Mouse (Mus musculus) gastrocnemius, adult 18-20 months (tissue): ENCODE results near the gene Itpr1. TPM values are rescaled to one million over a fixed set of nuclear protein-coding genes. Genes with fewer than 3 reads are reported as not detected.

ENCODE experiments used
- DNase-seq: peaks from one replicate; pipeline ENCODE4 v3.0.0; 2021; ENCODE audit warnings: low spot score
- total RNA-seq, 2 experiments: library from RNA; stranded (reverse); gene quantifications; 2 replicates each; pipeline ENCODE4 v1.2.3; 2021

Itpr1 gene
- total RNA-seq, 2 experiments from 2014 or later = 15.1 to 20.0 TPM

DNA sequence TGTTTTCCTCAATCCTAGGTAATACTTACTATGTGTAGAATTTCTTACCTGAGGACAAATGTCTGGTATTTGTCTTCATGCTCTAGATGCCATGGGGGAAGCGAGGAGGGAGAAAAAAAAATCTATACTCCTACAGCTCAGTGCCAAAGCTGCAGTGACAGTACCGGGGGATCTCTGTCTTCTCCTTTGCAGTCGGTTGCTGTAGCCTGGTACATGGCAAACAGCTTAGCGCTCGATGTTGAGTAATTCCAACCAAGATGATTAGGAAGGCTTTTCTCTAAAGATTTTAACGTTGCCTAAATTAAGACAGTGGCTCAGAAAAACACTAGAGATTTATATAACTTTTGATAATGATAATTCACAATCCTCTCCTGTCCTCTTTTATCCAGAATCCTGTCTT is 221.9 kb downstream of the Itpr1 start:
- no peak for DNase-seq

DNA sequence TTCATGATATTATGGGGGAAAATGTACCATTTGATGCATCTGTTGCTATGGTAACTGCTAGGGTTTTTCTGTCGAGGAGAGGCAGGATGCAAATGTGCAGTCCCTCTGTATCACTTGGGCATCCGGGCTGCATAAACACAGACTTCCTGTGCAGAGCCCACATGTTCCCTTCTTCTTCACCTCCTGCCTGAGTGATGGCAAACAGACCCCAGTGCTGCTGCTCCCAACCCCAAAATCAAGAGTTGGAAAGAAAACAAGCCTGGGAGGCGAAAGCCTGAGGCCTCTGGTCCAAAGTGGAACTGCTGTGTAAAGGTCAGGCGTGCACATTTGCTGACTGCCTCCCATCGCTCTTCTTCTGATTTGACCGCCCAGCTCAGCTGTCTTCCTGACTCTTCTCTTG is 222.6 kb downstream of the Itpr1 start:
- no peak for DNase-seq

DNA sequence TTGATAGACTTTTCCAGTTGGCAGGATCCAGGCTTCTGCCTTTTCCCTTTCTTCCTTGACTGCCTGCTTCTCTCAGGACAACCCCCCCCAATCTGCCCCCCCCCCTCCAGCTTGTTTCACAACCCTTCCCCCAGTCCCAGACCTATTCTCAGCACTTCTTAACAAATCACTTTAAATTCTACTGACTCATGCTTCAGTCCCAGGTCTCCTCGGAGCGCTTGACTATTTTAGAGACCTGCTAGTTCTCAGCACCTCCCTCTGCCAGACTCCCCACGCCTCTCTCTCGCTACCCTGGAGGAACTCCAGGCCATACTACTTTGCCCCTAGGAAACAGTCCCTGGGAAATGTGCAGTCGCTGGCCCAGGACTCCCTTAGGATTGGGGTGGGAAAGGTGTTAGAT is 223.7 kb downstream of the Itpr1 start:
- peak; percentile 30 for DNase-seq

DNA sequence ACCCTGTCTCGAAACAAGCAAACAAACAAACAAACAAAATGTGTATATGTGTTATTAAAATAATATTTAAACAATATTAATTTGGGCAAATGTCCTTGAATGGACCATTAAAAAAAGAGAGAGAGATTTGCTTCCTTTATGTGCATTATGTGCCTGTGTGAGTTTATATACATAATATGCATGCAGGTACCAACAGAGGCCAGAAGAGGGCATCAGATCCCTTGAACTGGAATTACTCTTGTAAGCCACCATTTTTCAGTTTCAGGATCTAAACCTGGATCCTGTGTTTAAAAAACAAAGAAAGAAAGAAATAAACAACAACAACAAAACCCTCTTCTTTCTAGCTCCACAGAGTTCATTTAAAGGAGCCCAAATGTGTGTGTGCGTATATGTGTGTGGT is 228.4 kb downstream of the Itpr1 start:
- no peak for DNase-seq

DNA sequence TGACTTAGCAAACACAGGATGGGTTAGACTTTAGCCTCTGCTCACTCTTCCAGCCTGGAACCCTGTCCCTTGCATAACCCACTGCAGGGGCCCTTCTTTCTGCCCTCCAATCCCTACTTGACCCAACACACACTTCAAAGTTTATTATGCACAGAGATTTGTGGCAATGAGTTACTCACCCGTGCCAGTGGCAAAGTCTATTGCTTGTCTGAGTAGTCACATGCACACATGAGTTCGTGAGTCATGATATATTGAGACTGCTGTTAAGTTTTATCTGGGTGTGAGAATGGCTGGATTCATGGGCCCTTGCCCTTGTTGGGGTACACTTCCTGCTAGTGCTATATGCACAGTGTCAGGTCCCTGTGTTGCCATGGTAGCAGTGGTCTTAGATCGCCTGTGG is 229.4 kb downstream of the Itpr1 start:
- no peak for DNase-seq

DNA sequence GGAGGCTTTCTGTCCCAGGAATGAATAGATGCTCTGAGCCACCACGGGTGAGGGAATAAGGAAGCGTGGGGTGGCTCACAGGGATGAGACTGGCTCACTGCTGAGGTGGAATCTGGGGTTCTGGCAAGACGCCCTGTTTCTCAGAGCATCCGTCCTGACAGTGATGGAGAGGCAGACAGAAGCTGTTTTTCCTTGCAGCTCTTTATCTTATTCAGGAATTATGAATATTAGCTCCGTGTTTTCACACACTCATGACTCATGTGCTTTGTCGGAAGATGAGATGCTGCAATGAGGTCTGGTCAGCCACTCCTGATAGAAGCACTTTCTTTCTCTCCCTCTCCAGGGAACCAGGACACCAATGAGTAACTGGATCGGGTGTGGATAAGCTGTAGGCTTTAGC is 231.5 kb downstream of the Itpr1 start:
- DNase-seq = no peak

DNA sequence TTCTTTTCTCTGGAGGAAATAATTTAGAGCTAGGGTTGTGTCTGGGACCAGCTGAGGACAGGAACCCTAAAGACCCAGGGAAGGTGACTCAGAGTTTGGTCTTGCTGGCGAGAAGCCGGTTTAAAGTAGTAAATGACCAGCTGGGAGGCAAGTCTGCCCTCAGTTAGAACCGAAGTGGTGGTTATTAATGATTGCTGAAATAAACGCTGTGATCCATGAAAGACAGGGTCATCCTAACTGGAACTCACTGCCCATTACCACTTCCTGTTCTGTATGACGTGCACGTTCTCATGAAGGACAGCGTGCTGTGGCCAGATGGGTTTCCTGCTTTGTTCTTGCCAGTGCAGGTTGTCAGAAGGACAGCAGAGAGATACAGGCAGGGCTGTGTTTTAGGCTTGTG is 232.1 kb downstream of the Itpr1 start:
- DNase-seq = no peak

DNA sequence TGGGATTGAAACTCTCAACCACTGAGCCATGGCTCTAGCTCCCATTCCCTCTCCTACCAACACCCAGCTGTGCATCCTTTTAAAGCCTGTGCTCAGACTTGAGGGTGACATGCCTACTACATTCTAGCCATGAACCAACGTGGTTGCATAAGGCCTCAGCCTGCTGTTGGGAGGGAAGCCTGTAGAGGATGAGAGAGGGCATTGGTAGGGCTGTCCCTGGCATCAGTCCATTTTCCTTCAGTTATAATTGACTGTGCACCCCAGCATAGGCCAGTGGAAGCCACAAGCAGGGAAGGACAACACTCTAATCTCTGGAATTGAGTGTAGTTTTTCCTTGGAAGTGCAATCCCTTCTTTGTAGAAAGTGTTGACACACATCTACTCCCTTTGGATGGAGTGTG is 233.9 kb downstream of the Itpr1 start:
- no peak for DNase-seq

DNA sequence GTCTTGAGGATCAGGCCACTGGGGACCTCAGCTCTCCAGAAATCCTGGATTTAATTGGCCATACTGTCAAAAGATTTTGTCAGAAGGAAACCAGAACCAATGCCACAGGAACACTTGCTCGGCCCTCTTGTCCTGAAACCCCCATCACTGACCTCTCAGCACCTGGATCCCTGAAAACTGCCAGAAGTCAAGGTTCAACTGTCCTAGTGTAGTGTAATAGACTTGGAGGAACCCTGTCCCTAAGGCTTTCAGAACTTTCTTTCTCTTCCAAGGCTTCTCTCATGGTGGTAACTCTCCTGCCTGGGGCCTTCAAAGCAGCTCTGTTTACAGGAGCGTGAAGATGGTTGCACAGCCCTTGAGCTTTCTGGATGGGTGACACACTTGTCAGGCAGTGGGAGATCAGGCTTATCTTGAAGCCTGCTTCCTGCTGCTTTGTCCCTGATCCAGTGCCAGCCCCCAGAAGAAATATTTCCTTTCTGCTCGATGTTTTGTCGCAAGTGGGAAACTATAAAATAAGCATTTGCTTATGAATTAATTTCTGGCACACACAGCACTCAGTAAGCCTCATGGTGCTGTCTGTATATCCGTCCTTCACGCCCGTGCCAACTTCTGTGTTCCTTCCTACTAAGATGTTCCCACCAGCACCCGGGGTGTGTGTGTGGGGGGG is 234.4 kb downstream of the Itpr1 start:
- DNase-seq = no peak

DNA sequence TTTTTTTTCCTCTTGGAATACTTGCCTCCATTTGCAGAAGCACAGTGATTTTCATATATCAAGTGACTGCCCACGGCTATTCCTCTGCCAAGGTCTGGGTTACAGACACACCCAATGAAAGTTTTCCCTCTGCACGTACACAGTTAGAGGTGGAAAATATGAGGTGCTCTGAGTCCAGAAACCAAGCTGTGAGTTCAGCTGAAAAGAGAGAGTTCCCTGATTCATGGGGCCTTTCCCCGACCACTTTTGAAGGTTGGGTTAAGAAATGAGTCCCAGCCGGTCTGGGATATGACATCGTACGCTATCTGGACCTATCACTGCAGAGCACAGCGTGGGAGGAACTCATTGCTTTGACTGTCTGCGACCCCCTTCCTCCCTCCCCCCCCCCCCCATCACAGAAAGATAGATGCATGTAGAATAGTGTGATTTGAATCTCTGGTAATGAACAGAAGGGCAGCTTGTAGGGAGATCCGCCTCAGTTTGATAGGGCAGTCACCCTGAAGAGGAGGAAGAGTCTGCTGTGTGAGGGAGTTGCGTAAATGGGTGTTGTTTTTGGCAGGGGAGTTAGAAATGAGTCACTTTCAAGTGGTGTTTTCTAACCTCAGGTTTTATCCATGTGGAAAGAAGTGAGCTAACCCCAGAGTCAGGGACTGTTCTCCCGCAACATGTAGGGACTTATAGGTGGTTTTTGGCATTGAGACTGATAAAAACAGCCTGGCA is 235.3 kb downstream of the Itpr1 start:
- peak; percentile 66 for DNase-seq

DNA sequence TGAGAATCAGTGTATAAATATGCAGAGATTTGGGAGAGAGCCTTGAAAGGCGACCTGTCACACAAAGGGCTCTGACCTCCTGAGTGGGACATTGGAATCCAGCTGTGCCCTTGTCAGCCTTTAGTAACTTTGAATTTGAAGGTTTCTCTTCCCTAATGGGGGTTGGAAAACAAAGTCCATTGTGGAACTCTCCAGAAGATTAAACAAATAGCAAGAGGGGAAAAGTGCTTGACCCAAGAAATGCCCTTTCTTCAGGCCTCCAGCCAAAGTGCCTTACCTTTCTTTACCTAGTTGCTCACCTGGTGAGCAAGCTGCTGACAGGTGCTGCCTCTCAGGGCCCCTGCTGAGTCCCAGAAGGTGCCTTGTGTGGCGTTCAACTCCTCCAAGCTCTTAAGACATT is 236.0 kb downstream of the Itpr1 start:
- DNase-seq = no peak

DNA sequence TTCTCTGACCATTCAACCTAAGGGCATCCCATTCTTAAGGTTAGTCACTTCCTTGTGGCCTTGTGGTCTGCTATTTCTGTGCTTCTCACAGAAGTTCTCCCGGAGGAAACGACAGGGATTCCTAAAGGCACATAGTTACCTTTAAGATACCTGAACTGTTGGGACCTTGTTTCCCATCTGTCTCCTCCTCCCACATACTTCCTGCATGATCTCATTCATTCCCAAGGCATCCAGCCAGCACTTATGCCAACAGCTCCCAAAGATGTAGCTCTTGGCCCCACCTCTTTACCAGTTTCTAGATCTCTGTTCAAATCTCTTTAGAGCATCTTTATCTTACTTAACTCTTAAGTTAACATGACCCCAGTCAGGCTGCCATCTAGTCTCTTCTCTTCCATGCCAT is 238.6 kb downstream of the Itpr1 start:
- DNase-seq = no peak

DNA sequence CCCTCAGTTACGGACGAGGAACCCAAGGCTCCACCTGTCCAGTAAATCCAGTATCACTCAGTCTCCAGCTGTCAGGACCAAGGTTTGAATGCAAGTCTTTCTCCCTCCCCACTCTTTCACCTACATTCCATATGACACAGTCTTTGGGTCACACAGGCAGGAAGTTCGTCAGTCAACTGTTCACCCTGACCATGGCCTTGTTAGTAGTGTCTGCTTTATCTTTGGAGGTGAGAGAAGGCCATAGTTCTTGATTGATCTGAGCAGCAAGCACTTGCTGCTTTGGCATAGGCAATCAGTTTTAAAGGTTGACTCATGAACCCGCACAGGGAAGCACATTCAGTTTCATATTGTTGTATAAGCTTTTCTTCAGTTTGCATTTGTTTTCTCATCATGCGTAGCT is 240.7 kb downstream of the Itpr1 start:
- DNase-seq = no peak

DNA sequence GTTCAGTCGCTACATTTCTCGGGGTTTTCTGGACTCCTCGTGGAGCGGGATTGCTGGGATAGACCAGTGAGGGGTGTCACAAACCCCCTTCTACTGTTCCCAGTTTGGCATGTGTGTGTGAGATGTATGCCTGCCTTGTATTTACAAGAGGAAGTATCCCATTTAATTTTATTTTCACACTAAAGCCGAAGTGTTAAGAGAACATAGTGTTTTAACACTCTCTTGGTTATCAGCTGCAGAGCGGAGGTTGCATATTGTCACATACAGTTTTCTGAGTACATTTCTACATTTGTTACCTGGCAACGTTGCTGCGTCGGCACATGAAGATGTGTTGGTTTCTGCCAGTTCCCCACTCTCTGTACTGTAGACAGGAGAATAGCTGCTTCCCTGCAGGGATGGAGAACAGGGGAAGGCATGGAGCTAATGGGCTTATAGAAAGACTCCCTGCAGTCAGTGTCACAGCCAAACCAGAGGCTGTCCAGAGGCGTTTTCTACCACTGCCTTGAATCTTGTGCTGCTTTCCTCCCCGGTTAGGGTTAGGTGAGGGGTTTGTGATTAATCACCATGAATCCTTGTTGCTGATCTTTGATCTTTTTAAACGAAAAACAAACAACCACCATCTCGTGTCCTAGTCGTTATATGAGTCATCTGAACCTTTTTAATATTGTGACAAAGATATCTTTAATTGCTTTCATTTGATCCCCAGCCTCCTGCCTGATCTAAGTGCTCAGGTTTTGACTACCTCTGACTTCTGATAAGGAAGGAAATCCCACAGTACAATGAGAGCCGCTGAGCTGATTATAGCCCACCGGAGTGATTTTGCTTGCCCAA is 241.4 kb downstream of the Itpr1 start:
- DNase-seq = no peak

DNA sequence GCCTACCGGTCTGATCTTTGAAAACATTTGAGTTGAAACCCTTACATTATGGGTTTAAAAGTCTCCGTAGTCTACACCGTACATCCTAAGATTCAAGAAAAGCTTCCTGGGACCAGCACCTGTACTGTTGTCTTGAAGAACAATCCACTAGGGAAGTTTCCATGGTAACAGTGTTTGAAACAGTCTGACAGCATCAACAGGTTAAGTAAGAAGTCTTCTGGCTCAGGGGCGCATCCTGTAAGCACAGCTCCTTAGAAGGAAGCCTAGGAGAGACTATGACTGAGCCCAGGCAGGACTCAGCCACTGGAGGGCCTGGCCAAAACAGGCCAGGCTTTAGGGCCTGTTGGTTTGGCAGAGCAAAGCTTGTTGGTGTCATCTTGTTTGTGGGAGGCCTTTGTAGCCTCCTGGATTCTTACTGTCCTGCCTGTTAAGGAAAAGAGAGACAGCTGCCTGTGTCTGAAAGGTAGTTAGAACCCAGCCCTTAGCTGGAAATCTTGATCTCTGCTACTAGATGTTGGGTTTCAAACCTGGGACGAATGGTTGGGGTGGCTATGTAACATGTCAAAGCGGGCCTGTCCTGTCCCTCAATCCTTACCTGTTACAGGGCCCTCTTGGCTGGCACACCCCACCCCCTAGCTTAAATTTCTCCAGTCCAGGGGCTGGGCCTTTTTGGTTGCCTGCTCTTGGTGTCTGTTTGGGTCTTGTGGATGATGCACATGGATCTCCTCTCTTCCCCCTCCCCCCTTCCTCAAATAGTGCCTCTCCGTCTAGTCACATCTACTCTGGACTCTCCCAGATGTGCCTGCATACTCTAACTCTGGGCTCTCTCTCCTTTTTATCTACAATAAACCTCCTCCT is 242.3 kb downstream of the Itpr1 start:
- no peak for DNase-seq

DNA sequence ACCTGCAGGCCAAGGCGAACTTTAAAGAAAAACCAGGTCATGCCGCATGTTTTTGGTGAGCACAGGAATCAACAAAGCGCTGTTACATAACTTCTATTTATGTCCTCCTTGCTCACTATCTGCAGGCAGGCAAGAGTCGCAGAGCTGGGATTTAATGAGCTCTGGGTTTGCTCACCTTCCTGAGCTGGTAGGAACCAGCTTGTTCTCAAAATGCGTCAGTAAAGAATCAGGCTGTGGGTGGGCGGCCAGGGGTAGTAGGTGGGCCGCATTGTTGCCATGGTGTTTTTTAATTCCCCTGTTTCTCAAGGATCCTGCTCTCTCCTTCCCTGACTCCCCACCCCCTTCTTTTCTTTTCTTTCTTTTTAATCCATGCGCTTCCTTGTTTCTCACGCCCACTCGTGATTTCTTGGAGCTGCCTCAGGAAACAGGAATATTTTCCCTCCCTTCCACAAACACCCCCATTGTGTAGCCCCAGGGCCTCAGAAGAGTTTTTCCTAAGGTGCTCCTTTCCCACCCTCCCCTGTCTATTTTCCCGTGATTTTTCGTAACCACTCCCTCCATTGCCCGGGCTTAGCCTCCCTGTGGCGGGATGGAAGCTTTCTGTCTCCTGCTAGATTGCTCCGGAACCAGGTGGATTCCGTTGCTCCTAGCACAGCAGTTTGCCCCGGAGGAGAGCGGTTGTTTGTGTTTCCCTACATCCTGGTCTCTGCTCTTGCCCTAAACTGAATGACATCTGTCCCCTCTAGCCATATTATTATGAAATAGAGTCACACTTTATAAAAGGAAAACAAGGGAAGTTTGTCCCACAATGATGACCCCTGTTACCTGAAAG is 243.6 kb downstream of the Itpr1 start:
- peak; percentile 54 for DNase-seq

DNA sequence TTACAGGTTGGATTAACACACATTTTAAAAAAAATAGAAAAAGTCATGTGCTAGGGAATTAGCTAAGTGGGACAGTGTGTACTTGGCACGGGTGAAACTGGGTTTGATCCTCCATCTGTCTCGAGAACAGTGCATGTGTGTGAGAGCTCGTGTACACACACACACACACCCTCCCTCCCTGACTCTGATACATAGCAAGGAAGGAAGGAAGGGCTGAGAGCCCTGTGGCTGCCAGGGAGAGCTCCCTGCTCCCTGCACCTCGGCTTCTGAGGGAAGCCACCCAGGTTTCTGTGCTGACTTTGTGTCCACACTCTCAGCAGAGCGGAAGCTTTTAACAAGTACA is 244.1 kb downstream of the Itpr1 start:
- peak; percentile 56 for DNase-seq

DNA sequence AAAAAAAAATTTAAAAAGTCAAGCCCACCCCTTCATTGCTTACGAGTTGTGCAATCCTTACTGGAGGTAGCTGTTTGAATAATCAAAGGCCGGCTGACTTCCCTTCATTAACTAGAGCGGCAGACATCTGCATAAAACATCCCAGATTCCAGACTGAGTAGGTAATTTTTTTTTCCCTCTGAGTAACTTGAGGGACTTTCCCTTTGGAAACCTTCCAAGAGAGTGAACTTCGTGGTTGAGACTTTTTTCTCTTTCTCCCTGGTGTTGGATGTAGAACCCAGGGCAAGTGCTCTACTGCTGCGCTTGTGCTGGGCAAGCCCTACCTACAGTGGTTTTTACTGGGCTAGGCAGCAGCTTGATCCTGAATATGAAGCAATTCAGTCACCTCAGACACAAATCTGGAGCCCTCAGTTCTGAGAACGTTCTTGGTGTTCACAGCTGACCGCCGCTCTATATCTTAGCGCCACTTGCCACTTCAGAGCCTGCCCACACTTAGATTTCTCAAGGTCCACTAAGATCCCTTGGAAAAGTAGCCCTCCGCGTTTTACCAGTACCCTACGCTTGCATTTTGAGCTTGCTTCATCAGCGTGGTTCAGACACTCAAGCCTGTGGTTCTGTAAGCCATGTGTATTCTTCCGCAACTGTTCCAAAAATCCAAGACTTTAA is 244.8 kb downstream of the Itpr1 start:
- DNase-seq = peak; percentile 53

DNA sequence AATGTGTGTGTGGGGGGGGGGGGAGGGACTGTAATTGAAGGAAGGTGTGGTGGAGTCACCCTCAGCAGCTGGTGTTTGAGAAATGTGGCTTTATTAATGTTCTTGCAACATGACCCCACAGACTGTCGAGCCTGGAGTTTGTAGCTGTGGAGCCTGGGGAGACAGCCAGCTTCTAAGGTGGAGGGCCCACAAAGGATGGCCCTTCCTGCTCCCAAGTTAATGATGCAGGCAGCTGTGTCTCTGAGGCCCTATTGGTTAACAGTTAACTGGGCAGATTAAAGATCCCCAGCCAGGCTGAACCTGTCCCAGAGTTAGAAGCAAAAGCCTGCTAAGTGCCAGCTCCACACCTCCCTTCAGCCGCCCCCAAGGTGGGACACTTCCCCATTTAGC is 245.3 kb downstream of the Itpr1 start:
- DNase-seq = peak; percentile 68

DNA sequence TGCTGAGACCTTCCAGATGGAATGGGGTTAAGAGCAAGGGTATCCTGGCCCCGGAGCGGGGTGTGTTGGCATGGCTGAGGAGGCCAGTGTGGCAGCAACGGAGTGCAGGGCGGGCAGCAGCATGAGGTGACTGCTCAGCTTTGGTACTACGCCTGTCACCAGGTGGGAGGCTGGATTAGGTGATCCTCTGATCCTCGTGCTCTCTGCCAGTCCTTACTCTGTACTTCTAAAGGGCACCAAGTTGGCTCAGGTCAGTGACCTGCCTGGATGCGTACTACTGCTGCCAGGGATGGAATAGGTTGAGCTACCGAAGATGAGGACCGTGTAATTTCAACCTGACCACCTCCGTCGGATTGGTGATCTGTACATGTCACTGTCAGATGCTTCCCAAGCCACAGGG is 245.9 kb downstream of the Itpr1 start:
- DNase-seq = peak; percentile 64
